Mouse (Mus musculus): ENCODE results near the gene Dpy19l1. TPM values are rescaled to one million over a fixed set of nuclear protein-coding genes. Genes with fewer than 3 reads are reported as not detected.

The Dpy19l1 gene
- total and polyA plus RNA-seq, 2 experiments from 2014 or later = 16.8 to 47.3 TPM

DNA sequence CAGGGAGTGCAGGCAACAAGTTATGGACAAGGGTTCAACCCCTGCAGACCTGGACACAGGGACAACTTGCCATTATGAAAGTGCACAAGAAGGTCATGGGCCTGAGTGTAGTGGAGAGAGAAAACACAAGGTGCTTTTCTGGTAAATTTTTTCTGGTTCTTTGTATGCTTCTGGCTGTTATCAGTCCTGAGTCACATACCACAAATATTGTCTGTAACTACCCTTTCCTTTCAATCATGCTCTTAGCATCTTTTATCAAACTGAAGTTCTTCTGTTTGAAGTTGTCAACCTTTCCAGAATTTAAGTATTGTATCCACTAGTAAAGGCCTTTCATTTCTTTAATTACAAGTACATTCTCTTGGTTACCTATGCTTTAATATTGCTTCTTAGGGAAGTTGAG, 73.2 kb downstream of the Dpy19l1 start:
- Histone ChIP-seq H3K4me1 (ENCODE audit: insufficient read depth, low read length) (no peaks in the 10 kb centered on the region), H3K4me3 (ENCODE audit: low read depth, low read length) (no peak overlapping the region)

DNA sequence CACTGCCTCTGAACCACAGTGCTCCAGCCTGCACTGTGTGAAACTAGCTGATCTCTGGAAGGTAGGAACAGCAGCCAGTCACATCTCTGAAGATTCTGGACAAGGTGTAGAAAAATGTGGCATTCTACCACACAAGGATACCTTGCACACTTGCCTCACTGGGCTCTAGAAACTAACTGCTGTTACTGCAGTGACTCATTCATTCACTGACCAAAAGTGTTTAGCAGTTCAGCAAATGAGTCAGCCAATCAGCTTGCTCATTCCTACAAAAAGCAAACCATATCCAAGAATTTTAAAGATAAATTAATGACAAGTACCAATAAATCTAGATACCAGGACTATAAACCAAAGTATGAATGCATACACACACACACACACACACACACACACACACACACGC, 77.3 kb downstream of the Dpy19l1 start:
- Histone ChIP-seq H3K9me3 (ENCODE audit: low read length) (no peaks in the 10 kb centered on the region), H3K9ac (replicated peaks; ENCODE audit: low read length, poor library complexity, severe bottlenecking) (no peak overlapping the region), H3K4me1 (ENCODE audit: insufficient read depth, low read length) (no peaks in the 10 kb centered on the region), H3K36me3 (ENCODE audit: insufficient read depth, low read length) (no peaks in the 10 kb centered on the region), H3K4me3 (ENCODE audit: low read depth, low read length) (no peak overlapping the region), H3K27ac (ENCODE audit: low read depth, low read length) (no peak overlapping the region), H3K27me3 (ENCODE audit: insufficient read depth, low read length) (no peaks in the 10 kb centered on the region), H3K4me2 (ENCODE audit: low read depth, low read length, poor library complexity, severe bottlenecking) (no peak overlapping the region)
- ATAC-seq (ENCODE audit: low FRiP score) (no peak), DNase-seq (ENCODE audit: low spot score) (no peak)
- 100% methylated on average over 1 of the region's 1 CpGs for WGBS
- TF ChIP-seq CTCF (IDR thresholded peaks at IDR 0.05) = no peak

More for the DNA sequence above, 73.2 kb downstream of the Dpy19l1 start:
- no peaks in the 10 kb centered on the region for H3K9me3 ChIP-seq (ENCODE audit: low read length)
- H3K36me3 ChIP-seq (ENCODE audit: insufficient read depth, low read length) = no peaks in the 10 kb centered on the region
- DNase-seq (ENCODE audit: low spot score) (no peak), ATAC-seq (ENCODE audit: low FRiP score) (no peak)
- TF ChIP-seq CTCF (IDR thresholded peaks at IDR 0.05) = no peak
- H3K9ac ChIP-seq (replicated peaks; ENCODE audit: low read length, poor library complexity, severe bottlenecking) = no peak overlapping the region
- no peaks in the 10 kb centered on the region for H3K27me3 ChIP-seq (ENCODE audit: insufficient read depth, low read length)
- H3K27ac ChIP-seq (ENCODE audit: low read depth, low read length) = no peak overlapping the region
- no peak overlapping the region for H3K4me2 ChIP-seq (ENCODE audit: low read depth, low read length, poor library complexity, severe bottlenecking)

DNA sequence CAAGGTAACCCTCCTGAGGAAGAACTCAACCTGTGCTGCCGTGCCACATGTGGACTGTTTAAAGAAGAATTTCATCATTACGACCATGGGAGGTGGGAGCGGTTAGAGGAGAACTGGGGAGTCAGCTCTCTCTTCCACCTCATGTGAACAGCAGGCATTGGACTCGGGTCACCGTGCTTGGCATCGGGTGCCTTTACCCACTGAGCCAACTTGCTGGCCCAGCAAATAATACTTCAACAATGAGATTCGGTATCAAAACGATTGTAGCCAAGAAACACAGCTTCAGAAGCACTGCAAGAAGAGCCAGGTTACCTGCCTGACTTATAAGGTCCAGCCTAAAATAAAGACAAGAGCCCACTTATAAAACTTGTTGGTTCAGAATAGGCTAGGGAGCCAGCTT, 79.7 kb downstream of the Dpy19l1 start:
- Histone ChIP-seq H3K4me1 (ENCODE audit: insufficient read depth, low read length) (no peaks in the 10 kb centered on the region), H3K4me2 (ENCODE audit: low read depth, low read length, poor library complexity, severe bottlenecking) (no peak overlapping the region), H3K9me3 (ENCODE audit: low read length) (no peaks in the 10 kb centered on the region), H3K36me3 (ENCODE audit: insufficient read depth, low read length) (0 out of 2 replicates have a peak, but pooled peaks cover 5% of the 10 kb centered on the region), H3K9ac (replicated peaks; ENCODE audit: low read length, poor library complexity, severe bottlenecking) (no peak overlapping the region), H3K27ac (ENCODE audit: low read depth, low read length) (no peak overlapping the region), H3K4me3 (ENCODE audit: low read depth, low read length) (no peak overlapping the region), H3K27me3 (ENCODE audit: insufficient read depth, low read length) (no peaks in the 10 kb centered on the region)
- no peak for ATAC-seq (ENCODE audit: low FRiP score)
- TF ChIP-seq CTCF (IDR thresholded peaks at IDR 0.05) = no peak
- 96% methylated on average over 8 of the region's 8 CpGs for WGBS
- no peak for DNase-seq (ENCODE audit: low spot score)

DNA sequence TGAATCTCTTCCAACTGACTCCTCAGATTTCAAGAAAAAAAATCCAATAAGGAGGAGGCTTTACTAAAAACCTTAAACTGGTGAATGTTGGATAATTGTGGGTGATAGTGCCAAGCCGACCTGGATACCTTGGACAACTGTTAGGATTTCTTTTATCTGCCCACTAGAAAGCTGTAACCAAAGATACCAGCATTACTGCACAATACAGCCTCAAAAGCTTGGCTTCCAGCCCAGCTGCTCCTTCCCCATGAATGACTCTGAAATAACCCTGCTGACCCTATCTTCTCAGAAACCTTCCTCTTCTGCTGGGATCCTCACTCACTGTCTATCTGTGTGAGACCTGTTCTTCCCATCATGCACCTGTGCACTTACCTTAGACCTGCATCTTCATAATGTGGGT, 81.1 kb downstream of the Dpy19l1 start:
- Histone ChIP-seq H3K9me3 (ENCODE audit: low read length) (no peaks in the 10 kb centered on the region), H3K4me3 (ENCODE audit: low read depth, low read length) (no peak overlapping the region), H3K27me3 (ENCODE audit: insufficient read depth, low read length) (no peaks in the 10 kb centered on the region), H3K4me2 (ENCODE audit: low read depth, low read length, poor library complexity, severe bottlenecking) (no peak overlapping the region), H3K27ac (ENCODE audit: low read depth, low read length) (no peak overlapping the region), H3K4me1 (ENCODE audit: insufficient read depth, low read length) (no peaks in the 10 kb centered on the region), H3K9ac (replicated peaks; ENCODE audit: low read length, poor library complexity, severe bottlenecking) (no peak overlapping the region), H3K36me3 (ENCODE audit: insufficient read depth, low read length) (0 out of 2 replicates have a peak, but pooled peaks cover 5% of the 10 kb centered on the region)
- TF ChIP-seq CTCF (IDR thresholded peaks at IDR 0.05) = no peak
- WGBS = 76% methylated on average over 1 of the region's 1 CpGs
- ATAC-seq (ENCODE audit: low FRiP score) (no peak), DNase-seq (ENCODE audit: low spot score) (peak; percentile 11)

DNA sequence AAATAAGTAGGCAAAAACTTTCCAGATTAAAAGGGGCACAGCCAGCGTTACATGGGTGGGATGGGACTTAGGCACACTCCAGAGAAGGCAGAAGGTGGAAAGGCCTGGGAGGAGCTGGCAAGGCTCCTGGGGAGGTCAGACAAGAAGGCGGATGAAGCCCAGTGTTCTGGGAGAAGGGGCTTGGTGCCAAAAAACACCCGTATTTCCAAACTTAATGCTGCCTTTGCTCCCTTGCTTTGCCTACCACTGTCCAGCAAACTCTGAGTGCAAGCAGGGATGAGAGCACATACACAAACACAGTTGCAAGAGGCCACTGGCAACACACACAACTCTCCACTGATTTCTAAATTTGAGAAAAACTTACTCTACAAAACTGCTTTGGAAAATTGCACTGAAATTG, 81.7 kb downstream of the Dpy19l1 start:
- Histone ChIP-seq H3K27me3 (ENCODE audit: insufficient read depth, low read length) (no peaks in the 10 kb centered on the region), H3K4me3 (ENCODE audit: low read depth, low read length) (no peak overlapping the region), H3K9me3 (ENCODE audit: low read length) (no peaks in the 10 kb centered on the region), H3K9ac (replicated peaks; ENCODE audit: low read length, poor library complexity, severe bottlenecking) (no peak overlapping the region), H3K36me3 (ENCODE audit: insufficient read depth, low read length) (0 out of 2 replicates have a peak, but pooled peaks cover 5% of the 10 kb centered on the region), H3K27ac (ENCODE audit: low read depth, low read length) (no peak overlapping the region), H3K4me2 (ENCODE audit: low read depth, low read length, poor library complexity, severe bottlenecking) (no peak overlapping the region), H3K4me1 (ENCODE audit: insufficient read depth, low read length) (no peaks in the 10 kb centered on the region)
- no peak for TF ChIP-seq CTCF (IDR thresholded peaks at IDR 0.05)
- 75% methylated on average over 3 of the region's 3 CpGs for WGBS
- no peak for DNase-seq (ENCODE audit: low spot score)
- no peak for ATAC-seq (ENCODE audit: low FRiP score)

DNA sequence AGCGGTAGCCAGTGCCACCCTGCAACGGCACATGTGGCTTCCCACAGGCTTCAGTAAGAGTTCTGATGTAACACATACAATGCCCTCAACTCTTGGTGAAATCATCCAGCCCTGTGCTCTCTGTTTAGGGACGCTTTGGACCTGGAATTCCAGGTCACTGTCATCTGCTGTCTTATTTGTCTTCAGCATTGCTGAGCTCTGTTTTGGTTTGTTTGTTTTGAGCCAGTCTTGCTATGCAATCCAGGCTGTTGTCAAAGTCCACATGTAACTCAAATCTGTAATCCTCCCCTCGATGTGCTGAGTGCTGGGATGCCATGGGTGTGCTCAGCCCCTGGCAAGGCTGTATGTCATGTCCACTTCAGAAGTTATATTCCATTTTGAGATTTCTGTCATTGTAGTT, 82.8 kb downstream of the Dpy19l1 start:
- DNase-seq (ENCODE audit: low spot score) (no peak), ATAC-seq (ENCODE audit: low FRiP score) (no peak)
- 95% methylated on average over 4 of the region's 4 CpGs for WGBS
- Histone ChIP-seq H3K27ac (ENCODE audit: low read depth, low read length) (no peak overlapping the region), H3K36me3 (ENCODE audit: insufficient read depth, low read length) (0 out of 2 replicates have a peak, but pooled peaks cover 5% of the 10 kb centered on the region), H3K9ac (replicated peaks; ENCODE audit: low read length, poor library complexity, severe bottlenecking) (no peak overlapping the region), H3K4me2 (ENCODE audit: low read depth, low read length, poor library complexity, severe bottlenecking) (no peak overlapping the region), H3K4me1 (ENCODE audit: insufficient read depth, low read length) (no peaks in the 10 kb centered on the region), H3K27me3 (ENCODE audit: insufficient read depth, low read length) (no peaks in the 10 kb centered on the region), H3K4me3 (ENCODE audit: low read depth, low read length) (no peak overlapping the region), H3K9me3 (ENCODE audit: low read length) (no peaks in the 10 kb centered on the region)
- no peak for TF ChIP-seq CTCF (IDR thresholded peaks at IDR 0.05)

All from midbrain, postnatal 0 days (tissue).